ENCODE assay signal across 23 mouse cellular contexts in the genomic region with DNA sequence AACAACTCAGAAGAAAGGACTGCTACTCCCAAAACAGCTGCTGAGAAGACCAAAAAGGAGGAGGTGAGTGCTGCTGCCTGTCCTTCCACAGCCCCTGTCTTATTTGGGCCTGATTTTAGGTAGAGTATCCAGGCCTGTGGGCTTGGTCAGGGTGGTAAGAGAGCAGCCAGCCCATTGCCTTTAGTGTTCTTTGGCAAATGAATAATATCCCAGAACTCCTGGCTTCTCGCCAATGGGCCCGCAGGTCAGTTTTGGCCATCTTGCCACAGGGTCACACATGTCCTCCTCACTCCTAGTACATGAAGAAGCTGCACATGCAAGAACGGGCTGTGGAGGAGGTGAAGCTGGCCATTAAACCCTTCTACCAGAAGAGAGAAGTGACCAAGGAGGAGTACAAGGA. TPM values are rescaled to one million over a fixed set of nuclear protein-coding genes. Genes with fewer than 3 reads are reported as not detected.
DNase-seq lines count a peak whose midpoint lies in the region; TF ChIP-seq lines count a peak whose summit lies in the region.
"Had no signal": no experiment of that assay in that cellular context is flagged by ENCODE, and none has a peak within 500 bp of the region (broad histone marks: within the 10 kb centered on the region; RNA-seq: fewer than 3 reads in every experiment).

No protein-coding gene starts in this region.

- peaks cover 9% of the 10 kb centered on the region for H3K36me3 ChIP-seq in kidney, adult 2 months (ENCODE audit: control insufficient read depth, insufficient read depth, low read length)

- H3K4me1 ChIP-seq in kidney, adult 2 months (ENCODE audit: control insufficient read depth, insufficient read depth, low read length), result peaks cover 1% of the 10 kb centered on the region; the same call in 1 of the 2 replicates

- DNase-seq in adrenal gland, postnatal 10 days, result peak; percentile 46
- no peak for DNase-seq in adrenal gland, adult 18-20 months (ENCODE audit: low spot score in 2 of 2)
- DNase-seq in cerebellum, adult 9-11 months, result peak; percentile 41
- DNase-seq in cerebellum, adult 9-10 months, result no peak
- DNase-seq in cerebellum, postnatal 14 days, result peak; percentile 44 to 48
- DNase-seq in cerebellum, adult 8-10 months, result no peak
- peak; percentile 23 for DNase-seq in kidney, adult 2 months
- DNase-seq in kidney, adult 8-10 months, result no peak
- DNase-seq: adrenal gland, adult 2 months; adrenal gland, postnatal 14 days; adrenal gland, postnatal 36 days; B cell, adult 2 months; forebrain, postnatal 0 days had no signal

- 63% methylated on average over 3 of the region's 3 CpGs for WGBS in kidney, adult 2 months

- TF ChIP-seq POLR2A in kidney, adult 2 months (IDR thresholded peaks at IDR 0.05; ENCODE audit: low read depth, low read length), result no peak

- no peak overlapping the region for H3K27ac ChIP-seq in kidney, adult 2 months (ENCODE audit: insufficient read depth, low read depth, low read length)
- H3K27ac ChIP-seq: embryonic facial prominence, embryonic 10.5 days; embryonic facial prominence, embryonic 12.5 days; forebrain, embryonic 13.5 days; forebrain, embryonic 15.5 days had no signal

- TF ChIP-seq CTCF in kidney, adult 2 months (conservative IDR thresholded peaks at IDR 0.05; ENCODE audit: insufficient read depth, insufficient read length, low read depth, low read length), result no peak

- H3K27me3 ChIP-seq in kidney, adult 2 months (replicated peaks; ENCODE audit: control insufficient read depth, insufficient read depth, low read length), result no peaks in the 10 kb centered on the region
- H3K27me3 ChIP-seq: CH12.LX; embryonic facial prominence, embryonic 12.5 days; forebrain, embryonic 13.5 days; forebrain, embryonic 15.5 days had no signal

- no peak overlapping the region for H3K4me3 ChIP-seq in kidney, adult 2 months (ENCODE audit: insufficient read depth, low read depth, low read length)
- H3K4me3 ChIP-seq: embryonic facial prominence, embryonic 10.5 days; embryonic facial prominence, embryonic 12.5 days; forebrain, embryonic 13.5 days; forebrain, embryonic 15.5 days had no signal

RNA-seq across cellular contexts. Expression of gene Irf7, which starts 4.8 kb away (rescaled TPM):
- total RNA-seq in adrenal gland, postnatal 10 days (2021), result 1 to 10 TPM; 3.7 to 4.8 TPM
- 1 to 10 TPM; 7.9 to 8.4 TPM for total RNA-seq in adrenal gland, adult 18-20 months (2021)
- polyA plus RNA-seq in kidney, adult 2 months (2012; rRNA removed), result 51.6 and 57.5 TPM in 2 replicates

RNA-seq across cellular contexts. Expression of gene Cdhr5, which starts 15.1 kb away (rescaled TPM):
- total RNA-seq in adrenal gland, postnatal 10 days (2021), result 1 to 10 TPM; 5.6 to 6.9 TPM
- total RNA-seq in adrenal gland, adult 18-20 months (2021), result 1 to 10 TPM; 1.6 to 9.5 TPM
- 129 and 145 TPM in 2 replicates for polyA plus RNA-seq in kidney, adult 2 months (2012; rRNA removed)
- total RNA-seq: forebrain, postnatal 0 days; gastrocnemius, adult 18-20 months had no signal
- polyA plus RNA-seq: CD4-positive, CD25-positive, alpha-beta regulatory T cell, adult 4 months; cortical plate, adult 2 months; embryonic facial prominence, embryonic 12.5 days; forebrain, embryonic 11.5 days; forebrain, embryonic 13.5 days; forebrain, embryonic 15.5 days; forebrain, postnatal 0 days; G1E had no signal

RNA-seq across cellular contexts. Expression of gene Sct, which starts 17.5 kb away (rescaled TPM):
- 1 to 10 TPM; 2.8 to 3.2 TPM for total RNA-seq in adrenal gland, postnatal 10 days (2021)
- total RNA-seq in adrenal gland, adult 18-20 months (2021), result not detected
- 2.0 and 2.7 TPM in 2 replicates for polyA plus RNA-seq in kidney, adult 2 months (2012; rRNA removed)
- total RNA-seq: adrenal gland, adult 2 months; CH12.LX; forebrain, postnatal 0 days; G1E; gastrocnemius, adult 18-20 months had no signal
- polyA plus RNA-seq: CD4-positive, CD25-positive, alpha-beta regulatory T cell, adult 4 months; G1E had no signal

RNA-seq across cellular contexts. Expression of gene Drd4, which starts 30.3 kb away (rescaled TPM):
- under 1 TPM in 1 of 2 experiments, not detected in 1; 0.36 TPM for total RNA-seq in adrenal gland, postnatal 10 days (2021)
- total RNA-seq in adrenal gland, adult 18-20 months (2021), result under 1 TPM; 0.19 to 0.27 TPM
- polyA plus RNA-seq in kidney, adult 2 months (2012; rRNA removed), result 0.03 TPM in 1 of 2 replicates, not detected in the other
- total RNA-seq: CH12.LX; gastrocnemius, adult 18-20 months had no signal
- polyA plus RNA-seq: CD4-positive, CD25-positive, alpha-beta regulatory T cell, adult 4 months; G1E had no signal

RNA-seq across cellular contexts. Expression of gene Phrf1, which starts 32.9 kb away (rescaled TPM):
- 10 to 100 TPM; 69.9 to 75.3 TPM for total RNA-seq in adrenal gland, postnatal 10 days (2021)
- total RNA-seq in adrenal gland, adult 18-20 months (2021), result 10 to 100 TPM; 75.8 to 76.0 TPM
- polyA plus RNA-seq in kidney, adult 2 months (2012; rRNA removed), result 15.8 and 19.1 TPM in 2 replicates

Comparison
In these comparisons a context has a peak if more than half of its experiments do, and no peak if none do; other contexts are left out.
1. DNase-seq: peak in adrenal gland, postnatal 10 days (single experiment), cerebellum, adult 9-11 months (single experiment), cerebellum, postnatal 14 days (2 of 2) and kidney, adult 2 months (single experiment); none in adrenal gland, adult 18-20 months (0 of 2), cerebellum, adult 9-10 months (single experiment), cerebellum, adult 8-10 months (single experiment) and kidney, adult 8-10 months (0 of 2).